Mouse (Mus musculus) cerebellum, adult (tissue): ENCODE measurements around the gene Wdtc1.
A peak's percentile ranks its signal among the peaks of the same experiment; 100 is the strongest.

ENCODE experiments used
- ATAC-seq: cut with Nextera tagmentation; 2 replicates; pipeline ENCODE4 v1.9.2; 2017; ENCODE audit warnings: mild to moderate bottlenecking, moderate library complexity, mixed read lengths; ENCODE audit not compliant: insufficient number of reproducible peaks, low FRiP score, low TSS enrichment

Wdtc1 gene

GRCm38 (mm10) chr4:133292405-133292804, 60.9 kb downstream of the Wdtc1 start:
- no peak for ATAC-seq

DNA sequence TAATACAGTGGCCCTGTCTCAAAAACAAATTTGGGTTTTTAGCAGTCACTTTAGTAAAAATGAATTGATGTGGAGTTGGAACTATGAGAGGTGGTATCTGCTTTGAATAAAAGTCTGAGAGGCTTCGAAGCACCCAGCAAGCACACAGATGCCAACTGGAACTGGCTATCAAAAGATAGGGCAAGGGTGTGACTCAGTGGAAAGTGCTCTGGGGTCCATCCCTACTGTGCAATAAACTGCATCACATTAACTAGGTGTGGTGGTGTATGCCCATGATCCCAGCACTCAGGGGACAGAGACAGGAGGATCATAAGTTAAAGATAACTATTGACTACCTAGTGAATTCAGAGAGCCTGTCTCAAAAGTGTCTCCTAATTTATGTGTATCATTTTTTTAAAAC, 62.0 kb downstream of the Wdtc1 start:
- ATAC-seq = no peak

DNA sequence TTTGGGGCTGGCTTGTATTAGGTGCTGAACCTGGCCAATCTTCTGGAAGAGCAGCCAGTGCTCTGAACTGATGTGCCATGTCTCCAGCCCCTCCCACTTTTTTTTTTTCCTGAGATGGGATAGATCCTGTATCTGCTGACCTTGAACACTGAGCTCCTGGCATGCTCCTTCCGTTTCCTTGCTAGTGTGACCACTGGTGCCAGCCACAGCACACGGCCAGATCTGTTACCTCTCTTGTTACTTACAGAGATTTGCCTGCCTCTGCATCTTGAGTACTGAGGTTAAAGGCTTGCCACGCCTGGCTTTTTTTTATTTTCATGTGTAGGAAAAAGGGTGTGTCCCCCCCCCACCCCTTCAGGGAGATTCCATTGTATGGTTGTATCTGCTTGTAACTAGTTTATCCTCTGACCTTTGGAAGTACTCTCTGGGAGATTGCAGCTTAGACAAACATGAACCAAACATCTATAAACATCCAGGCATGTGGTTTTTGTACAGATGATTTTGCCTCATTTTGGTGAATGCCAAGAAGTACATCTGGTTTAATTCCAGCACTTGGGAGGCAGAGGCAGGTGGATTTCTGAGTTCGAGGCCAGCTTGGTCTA, 66.7 kb downstream of the Wdtc1 start:
- no peak for ATAC-seq

DNA sequence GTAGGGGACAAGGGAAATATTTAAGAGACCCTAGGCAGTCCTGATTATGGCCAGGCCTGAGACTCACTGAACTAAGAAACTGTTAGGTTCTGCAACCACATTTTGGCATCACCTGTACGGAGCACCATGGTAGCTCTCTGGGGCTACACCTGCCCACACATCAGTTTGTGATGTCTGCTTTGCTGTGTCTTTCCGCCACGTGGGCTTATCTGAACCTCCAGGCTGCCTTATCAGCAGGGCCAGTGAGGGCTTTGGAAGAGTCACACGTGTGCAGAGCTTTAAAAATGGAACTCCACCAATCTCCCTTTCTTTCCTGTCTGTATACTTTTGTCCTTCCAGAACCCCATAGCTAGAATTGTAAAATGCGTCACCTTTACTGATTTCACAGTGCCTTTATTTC, 67.3 kb downstream of the Wdtc1 start:
- no peak for ATAC-seq

DNA sequence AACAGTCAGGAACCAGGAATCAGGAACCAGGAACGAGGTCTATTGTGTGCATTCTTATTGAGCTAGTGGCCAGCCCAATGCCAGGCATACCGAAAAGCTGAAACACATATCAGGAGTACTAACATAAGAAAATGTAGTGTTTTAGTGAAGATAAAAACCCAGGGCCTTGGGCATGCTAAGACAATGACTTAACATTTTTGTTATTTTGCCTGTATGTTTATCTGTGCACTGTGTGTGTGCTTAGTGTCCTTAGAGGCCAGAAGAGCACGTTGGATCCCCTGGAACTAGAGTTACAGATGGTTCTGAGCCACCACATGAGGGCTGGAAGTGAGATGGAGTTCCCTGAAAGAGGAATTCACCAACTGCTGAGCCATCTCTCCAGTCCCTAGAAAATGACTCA, 68.0 kb downstream of the Wdtc1 start:
- ATAC-seq = no peak

- ATAC-seq = no peak
These were observed 70.6 kb downstream of the Wdtc1 start for GRCm38 (mm10) chr4:133282656-133283055.

- no peak for ATAC-seq
These were observed 71.3 kb downstream of the Wdtc1 start for GRCm38 (mm10) chr4:133281951-133282481.

DNA sequence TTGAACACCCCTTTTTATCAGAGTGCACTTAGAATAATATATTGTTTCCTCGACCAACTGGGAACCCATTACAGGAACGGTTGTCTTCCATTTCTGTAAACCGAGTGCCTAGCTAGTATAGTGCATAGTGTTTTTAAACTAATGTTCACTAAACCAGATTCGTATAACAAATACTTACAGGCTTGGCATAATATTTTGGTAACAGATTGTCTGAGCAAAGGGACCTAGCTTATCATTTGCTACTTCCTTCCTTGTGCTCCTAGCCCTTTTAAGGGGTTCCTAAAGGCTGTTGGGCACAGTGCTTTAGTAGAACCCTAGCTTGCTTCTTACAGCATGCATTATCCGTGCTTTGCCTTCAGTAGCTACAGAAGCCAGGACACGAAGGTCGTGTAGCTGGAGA, 71.8 kb downstream of the Wdtc1 start:
- no peak for ATAC-seq

DNA sequence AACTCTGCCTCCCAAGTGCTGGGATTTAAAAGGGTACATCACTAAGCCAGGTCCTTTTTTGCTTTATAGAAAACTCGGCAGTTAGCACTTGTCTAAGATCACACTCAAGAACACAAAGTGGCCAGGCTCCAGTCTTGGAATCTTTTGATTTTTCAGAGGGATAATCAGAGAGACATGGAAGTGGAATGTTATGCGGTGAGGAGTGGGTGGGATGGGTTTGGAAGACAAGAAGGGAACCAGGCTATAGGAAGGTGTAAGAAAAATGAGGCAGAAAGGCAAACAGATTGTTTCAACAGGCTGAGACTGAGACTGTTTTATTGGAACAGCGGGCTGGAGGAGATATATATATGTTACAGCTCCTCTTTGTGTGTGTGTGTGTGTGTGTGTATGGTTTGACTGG, 74.8 kb downstream of the Wdtc1 start:
- no peak for ATAC-seq

DNA sequence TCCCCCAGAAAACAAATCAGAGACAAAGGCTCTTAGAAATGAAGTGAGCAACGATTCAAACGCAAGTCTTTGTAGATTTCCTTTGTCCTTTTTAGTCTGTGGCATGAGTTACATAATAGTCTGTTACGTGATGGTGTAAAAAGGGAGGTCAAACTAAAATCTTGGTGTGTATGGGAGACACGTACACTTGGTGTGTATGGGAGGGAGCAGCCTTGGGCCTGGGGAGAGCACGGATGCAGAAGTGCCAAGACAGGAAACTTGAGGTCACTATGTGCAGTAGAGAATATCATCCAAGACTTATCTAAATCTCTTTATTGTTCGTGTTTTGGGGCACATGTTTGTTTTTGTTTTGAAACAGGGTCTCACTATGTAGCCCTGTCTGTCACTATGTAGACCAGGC, 75.2 kb downstream of the Wdtc1 start:
- no peak for ATAC-seq

DNA sequence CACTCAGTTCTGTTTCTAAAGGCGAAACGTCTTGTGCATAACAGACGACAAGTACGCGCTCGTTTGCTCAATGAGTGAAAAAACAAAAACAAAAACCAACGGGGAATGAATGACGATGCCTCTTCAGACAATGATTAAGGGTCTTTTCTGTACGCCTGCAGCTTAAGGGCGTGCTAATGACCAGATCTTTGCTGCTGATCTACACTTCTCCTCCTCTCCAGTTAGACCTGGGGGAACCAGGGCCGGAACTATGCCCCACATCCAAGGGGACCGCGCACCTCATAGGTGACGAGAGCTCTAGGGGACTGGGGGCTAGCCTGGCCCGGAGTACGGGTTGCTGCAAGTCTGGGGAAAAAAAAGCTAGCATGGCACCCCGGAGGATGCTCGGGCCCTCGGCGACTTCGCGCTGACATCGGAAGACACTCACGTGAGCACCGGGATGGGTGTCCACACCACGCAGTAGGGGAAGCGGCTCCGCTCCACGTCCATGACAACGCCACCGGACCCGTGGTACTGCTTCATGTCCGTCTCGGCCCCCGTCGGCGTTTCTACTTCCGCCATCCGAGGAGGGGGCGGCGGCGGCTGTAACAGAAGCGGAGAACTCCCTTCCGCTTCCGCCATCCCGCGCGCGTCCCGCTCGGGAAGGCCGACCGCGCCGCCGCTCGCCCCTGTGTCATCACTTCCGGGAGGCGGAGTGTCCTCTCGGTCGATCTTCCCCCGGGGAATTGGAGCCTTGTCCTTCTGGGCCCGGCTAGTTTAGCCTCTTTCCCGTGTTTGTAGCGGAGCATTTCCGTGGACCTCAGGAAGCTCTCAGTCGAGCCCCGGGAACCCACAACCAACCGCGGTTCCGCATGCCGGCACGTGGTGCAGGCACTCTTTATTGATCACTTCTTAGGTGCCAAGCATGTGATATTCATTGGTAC, 75.9 kb downstream of the Wdtc1 start, which contains the start of gene Tmem222:
Gene Tmem222, minus strand, starts transcription at position 689 of the 923 bp plus-strand sequence.
- ATAC-seq = peak; percentile 92

DNA sequence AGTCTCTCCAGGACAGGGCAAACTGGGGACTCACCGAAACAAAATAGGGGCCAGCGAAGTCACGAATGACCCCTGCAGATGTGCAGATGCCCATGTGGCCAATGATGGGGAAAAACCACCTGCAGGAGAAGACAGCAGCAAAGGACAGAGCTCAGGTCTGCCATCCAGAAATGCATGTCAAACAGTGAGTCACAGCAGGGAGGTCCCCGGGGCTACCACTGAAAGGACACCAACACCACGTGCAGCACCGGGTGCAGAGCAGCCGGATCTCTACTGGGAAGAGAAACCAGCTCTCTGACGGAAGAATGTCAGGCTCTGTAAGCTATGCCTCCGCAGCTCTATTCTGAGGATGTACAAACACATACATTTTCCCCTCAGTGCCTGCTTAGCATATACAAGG, 82.4 kb downstream of the Wdtc1 start:
- no peak for ATAC-seq

DNA sequence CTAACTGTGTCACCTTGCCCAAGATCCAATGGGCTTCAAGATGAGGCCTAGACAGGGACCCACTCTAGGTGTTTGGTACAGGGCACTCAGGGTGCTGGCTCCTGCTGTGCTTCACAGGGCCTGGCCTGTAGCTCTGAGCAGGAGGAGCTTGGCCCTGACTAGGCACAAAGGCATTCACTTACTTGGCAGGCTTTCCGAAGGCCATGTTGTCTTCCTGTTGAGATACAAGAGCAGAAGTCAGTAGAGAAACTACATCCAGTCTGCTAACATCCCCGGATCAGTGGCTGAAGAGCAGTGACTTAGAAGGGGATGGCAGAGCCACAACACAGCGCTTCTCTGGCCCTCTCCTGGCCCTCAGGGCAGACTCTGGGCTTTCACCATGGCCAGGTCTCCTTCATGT, 83.7 kb downstream of the Wdtc1 start:
- no peak for ATAC-seq

DNA sequence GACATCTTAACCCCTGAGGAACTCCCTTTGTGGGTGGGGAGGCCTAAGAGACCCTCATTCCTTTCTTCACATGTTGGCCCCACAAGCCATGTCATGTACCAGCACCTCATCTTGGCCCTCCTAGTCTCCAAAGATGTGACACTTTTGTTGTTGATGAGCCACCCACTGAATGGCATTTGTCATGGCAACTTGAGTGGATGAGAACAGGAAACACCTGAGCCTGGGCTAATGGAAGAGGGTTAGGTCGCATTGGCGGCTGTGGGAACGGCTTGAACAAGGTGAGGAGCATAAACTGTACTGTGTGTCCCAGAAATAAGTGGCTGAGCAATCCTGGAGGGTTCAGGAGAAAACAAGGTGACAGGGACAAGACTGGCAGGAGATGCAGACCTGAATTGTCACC, 84.3 kb downstream of the Wdtc1 start:
- no peak for ATAC-seq

DNA sequence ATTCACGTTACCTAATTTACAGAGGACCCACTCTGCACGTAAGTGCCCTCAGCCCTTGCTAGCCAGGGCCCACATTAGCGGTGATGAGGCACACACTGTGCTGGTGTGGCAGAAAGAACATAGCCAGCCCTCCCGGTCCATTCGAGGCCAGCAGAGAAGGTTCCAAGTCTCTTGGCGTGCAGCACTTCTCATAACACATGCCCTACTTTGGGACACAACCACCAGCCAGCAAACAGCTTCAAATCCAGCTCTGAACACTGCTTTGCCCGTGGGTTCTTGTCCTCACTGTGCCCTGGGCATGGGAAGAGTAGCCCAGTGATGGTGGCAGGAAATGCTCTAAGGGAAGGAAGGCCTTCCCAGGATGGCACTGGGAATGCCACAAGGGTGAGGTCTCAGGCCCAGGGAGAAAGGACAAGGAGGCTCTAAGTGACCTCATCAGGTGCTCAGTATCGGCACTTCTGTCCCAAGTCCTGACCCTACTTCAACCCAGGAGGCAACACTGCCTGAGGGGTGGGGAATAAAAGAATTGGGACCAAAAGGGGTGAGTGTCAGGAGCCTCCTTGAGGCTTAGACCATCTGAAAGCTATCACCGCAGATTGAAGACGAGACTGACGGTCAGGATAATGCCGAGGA, 86.9 kb downstream of the Wdtc1 start:
- ATAC-seq = no peak

DNA sequence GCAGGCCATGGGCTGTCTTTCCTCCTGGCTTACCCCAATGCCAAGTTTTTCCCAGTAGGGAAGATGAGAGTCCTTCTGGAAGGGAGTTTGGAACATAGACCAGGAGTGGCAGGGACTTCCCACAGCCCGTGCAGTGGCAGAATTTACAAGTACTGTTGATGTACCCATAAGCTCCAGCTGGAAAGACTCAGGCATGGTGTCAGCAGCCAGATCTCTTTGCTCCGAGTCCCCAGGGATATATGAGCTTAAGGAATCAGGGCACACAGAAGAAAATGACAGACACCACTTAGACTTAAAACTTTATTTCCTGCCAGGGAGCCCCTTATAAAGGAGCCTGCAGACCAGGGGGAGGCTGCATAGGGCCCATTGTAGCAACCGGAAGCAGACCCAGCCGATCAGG, 87.5 kb downstream of the Wdtc1 start:
- no peak for ATAC-seq

DNA sequence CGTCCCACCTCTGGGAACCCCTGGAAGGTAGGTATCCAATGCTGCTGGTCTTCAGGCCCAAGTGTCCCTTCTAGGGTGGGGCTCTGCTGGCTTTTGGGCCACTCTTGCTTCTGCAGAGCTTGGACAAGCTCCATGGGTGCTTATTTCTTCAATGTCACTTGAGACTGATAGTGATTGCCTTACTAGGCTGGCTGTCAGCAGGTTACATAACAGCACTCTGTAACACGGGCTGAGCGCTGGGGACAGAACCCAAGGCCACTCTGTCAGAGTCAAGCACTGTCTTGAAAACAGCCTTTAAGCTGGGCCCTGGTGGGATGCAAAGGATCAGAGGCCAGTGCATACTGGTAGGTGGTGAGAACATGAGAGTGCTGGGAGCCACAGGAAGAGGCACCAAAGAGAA, 88.0 kb downstream of the Wdtc1 start:
- no peak for ATAC-seq

GRCm38 (mm10) chr4:133264559-133264958, 88.7 kb downstream of the Wdtc1 start:
- ATAC-seq = no peak

DNA sequence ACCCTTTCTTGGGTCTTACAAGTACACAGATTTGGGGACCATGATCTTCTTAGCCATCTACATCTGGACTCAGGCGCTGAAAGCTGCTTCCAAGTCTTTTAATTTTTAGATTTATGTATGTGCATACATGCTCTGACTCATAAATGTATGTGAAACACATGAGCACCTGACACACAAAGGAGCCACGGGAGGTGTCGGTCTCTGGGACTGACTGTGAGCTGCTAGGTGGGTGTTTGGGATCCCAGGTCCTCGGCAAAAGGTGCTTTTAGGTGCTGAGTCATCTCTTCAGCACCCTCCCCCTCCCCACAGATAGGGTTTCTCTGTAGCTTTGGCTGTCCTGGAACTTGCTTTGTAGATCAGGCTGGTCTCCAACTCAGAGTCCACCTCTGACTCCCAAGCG, 89.5 kb downstream of the Wdtc1 start:
- ATAC-seq = no peak

DNA sequence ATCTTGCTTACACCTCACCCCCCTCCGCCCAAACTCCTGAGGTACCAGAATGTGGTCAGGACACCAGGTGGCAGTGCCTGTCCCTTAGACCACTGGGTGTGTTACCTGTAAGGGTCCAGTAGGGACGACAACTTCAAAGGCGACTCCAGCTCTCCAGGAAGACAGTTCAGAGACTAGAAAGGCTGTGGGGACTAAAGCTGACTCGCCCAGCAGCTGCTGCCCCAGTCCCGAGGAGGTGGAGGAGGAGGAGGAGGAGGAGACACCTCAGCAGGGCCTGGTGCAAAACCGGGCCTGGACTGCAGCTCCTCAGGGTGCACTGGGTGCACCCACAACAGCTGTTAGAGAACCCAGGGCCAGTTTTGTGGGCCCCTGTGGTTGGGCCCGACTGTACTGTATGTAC, 90.4 kb downstream of the Wdtc1 start, which contains the start of gene Sytl1:
Gene Sytl1, minus strand, starts transcription at position 232 of the 400 bp plus-strand sequence.
- no peak for ATAC-seq

DNA sequence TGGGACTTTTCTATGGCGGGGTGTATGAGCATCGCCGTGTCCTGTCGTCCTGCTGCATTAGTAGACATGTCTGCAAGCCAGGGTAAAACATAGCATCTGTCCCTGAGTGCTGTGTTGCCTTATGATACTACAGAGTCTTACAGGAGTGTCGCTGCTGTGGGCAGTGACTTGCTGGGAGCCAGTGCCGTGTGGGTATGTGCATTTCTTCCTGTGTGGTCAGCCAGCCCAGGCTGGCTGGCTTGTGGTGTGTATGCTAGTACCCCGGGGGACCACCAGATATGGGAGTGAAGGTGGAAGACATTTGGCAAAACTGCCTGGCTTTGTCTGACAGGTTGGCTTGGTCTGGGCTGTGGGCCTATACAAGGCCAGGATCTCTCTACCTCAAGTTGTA, 90.9 kb downstream of the Wdtc1 start:
- ATAC-seq = no peak
